Mouse (Mus musculus) thymus, postnatal 4 days (tissue): Measurements from ENCODE around the gene Aspscr1.

Experiments
- DNase-seq: peaks from one replicate; pipeline ENCODE4 v3.0.0; 2021

Aspscr1 gene

GRCm38 (mm10) chr11:120719242-120719641 is 46.5 kb downstream of the Aspscr1 start:
- DNase-seq = no peak

- DNase-seq = no peak
Measured at GRCm38 (mm10) chr11:120719841-120720376, 47.1 kb downstream of the Aspscr1 start.

GRCm38 (mm10) chr11:120720450-120720849 is 47.7 kb downstream of the Aspscr1 start:
- DNase-seq = peak; percentile 98

- peak; percentile 80 for DNase-seq
Measured at GRCm38 (mm10) chr11:120721124-120722066, 48.6 kb downstream of the Aspscr1 start, which contains the start of gene Rac3. TSS of gene Rac3 (plus strand) at chr11:120721470.

GRCm38 (mm10) chr11:120722067-120722630 is 49.4 kb downstream of the Aspscr1 start:
- DNase-seq = no peak

- DNase-seq = no peak
Measured at GRCm38 (mm10) chr11:120722761-120723382, 50.1 kb downstream of the Aspscr1 start.

GRCm38 (mm10) chr11:120723509-120723908 is 50.7 kb downstream of the Aspscr1 start:
- no peak for DNase-seq

- no peak for DNase-seq
Measured at GRCm38 (mm10) chr11:120726243-120727168, 53.7 kb downstream of the Aspscr1 start.

GRCm38 (mm10) chr11:120727169-120727527 is 54.4 kb downstream of the Aspscr1 start, which contains the start of gene Dcxr:
TSS of gene Dcxr (minus strand) at chr11:120727281.
- no peak for DNase-seq

GRCm38 (mm10) chr11:120727564-120727963 is 54.8 kb downstream of the Aspscr1 start:
- no peak for DNase-seq

GRCm38 (mm10) chr11:120728530-120729240 is 55.9 kb downstream of the Aspscr1 start:
- DNase-seq = no peak

GRCm38 (mm10) chr11:120729432-120730050 is 56.8 kb downstream of the Aspscr1 start:
- peak; percentile 37 for DNase-seq

- no peak for DNase-seq
Measured at GRCm38 (mm10) chr11:120730331-120730870, 57.6 kb downstream of the Aspscr1 start.

- DNase-seq = no peak
Measured at GRCm38 (mm10) chr11:120731395-120731794, 58.6 kb downstream of the Aspscr1 start.

GRCm38 (mm10) chr11:120731858-120732680 is 59.3 kb downstream of the Aspscr1 start, which contains the start of gene Cbr2:
TSS of gene Cbr2 (minus strand) at chr11:120732114.
- no peak for DNase-seq

GRCm38 (mm10) chr11:120733521-120733920 is 60.7 kb downstream of the Aspscr1 start:
- no peak for DNase-seq

- no peak for DNase-seq
Measured at GRCm38 (mm10) chr11:120736424-120736823, 63.7 kb downstream of the Aspscr1 start.

- no peak for DNase-seq
Measured at GRCm38 (mm10) chr11:120740981-120741380, 68.2 kb downstream of the Aspscr1 start.

- DNase-seq = no peak
Measured at GRCm38 (mm10) chr11:120744121-120744701, 71.4 kb downstream of the Aspscr1 start.
